Mouse (Mus musculus) thymus, adult 2 months (tissue): ENCODE data around the gene Tnxb.
A peak's percentile ranks its signal among the peaks of the same experiment; 100 is the strongest.

Source experiments
- CTCF ChIP-seq: fragments of 200-500 bp; IDR thresholded peaks from 2 replicates; pipeline ENCODE4 v1.5.1; 2012; ENCODE audit warnings: mild to moderate bottlenecking, control low read depth, low read length, moderate library complexity, borderline replicate concordance; ENCODE audit not compliant: control insufficient read depth, poor library complexity, insufficient read depth; ENCODE audit errors: extremely low read depth
- POLR2A ChIP-seq: fragments of 200-500 bp; IDR thresholded peaks from 2 replicates; pipeline ENCODE4 v1.6.1; 2012; ENCODE audit warnings: mild to moderate bottlenecking, low read length, control low read depth, moderate library complexity; ENCODE audit not compliant: control insufficient read depth, poor library complexity, insufficient read depth; ENCODE audit errors: extremely low read depth

GRCm38 (mm10) chr17:34627943-34628643 is 42.2 kb upstream of the Tnxb start, which contains the start of gene Ppt2:
- TF ChIP-seq CTCF: no peak
- peak; percentile 38; the same call in 1 of the 2 replicates for TF ChIP-seq POLR2A
